Comparison of ENCODE assay signal across 8 mouse cellular contexts in the genomic region with DNA sequence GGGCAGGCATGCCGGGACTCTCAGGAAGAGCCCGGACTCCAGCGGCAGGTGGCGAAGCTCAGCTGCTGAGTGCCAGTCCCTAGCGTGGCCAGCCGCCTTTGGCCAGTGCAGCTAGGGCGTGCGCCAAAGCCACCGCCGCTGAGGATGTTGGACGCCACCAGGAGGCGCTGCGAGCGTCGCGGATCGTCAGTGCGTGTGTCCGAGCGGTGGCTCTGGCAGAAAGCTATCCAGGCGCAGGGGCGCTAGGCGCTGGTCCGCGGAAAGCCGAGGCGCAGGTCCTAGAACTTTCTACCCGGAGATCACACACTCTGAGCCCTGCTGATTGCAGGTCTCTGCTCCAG.
DNase-seq lines count a peak whose midpoint lies in the region; ATAC-seq and TF ChIP-seq lines count a peak whose summit lies in the region.

No protein-coding gene starts in this region.

- H3K4me3 ChIP-seq in forebrain, postnatal 0 days (ENCODE audit: low read depth, low read length), result peak overlapping the region; percentile 35
- H3K4me3 ChIP-seq in lung, adult 2 months (replicated peaks; ENCODE audit: extremely low read depth, low read depth, low read length), result peak overlapping the region; percentile 6

- H3K27ac ChIP-seq in forebrain, postnatal 0 days (ENCODE audit: low read depth, low read length), result peak overlapping the region; percentile 88

- TF ChIP-seq POLR2A in lung, adult 2 months (IDR thresholded peaks at IDR 0.05; ENCODE audit: borderline replicate concordance, extremely low read depth, low read depth, low read length), result no peak

- WGBS in forebrain, postnatal 0 days, result under 1% methylated on average over 28 of the region's 28 CpGs
- under 1% methylated on average over 28 of the region's 28 CpGs for WGBS in lung, adult 2 months

- peak; percentile 63 for ATAC-seq in forebrain, postnatal 0 days

- H3K27me3 ChIP-seq in forebrain, postnatal 0 days (ENCODE audit: insufficient read depth, low read length), result no peaks in the 10 kb centered on the region; the same call in 1 of the 2 replicates

- peaks cover 36% of the 10 kb centered on the region for H3K4me1 ChIP-seq in forebrain, postnatal 0 days (ENCODE audit: insufficient read depth)
- peaks cover 7% of the 10 kb centered on the region; the same call in 1 of the 2 replicates for H3K4me1 ChIP-seq in lung, adult 2 months (ENCODE audit: control insufficient read depth, insufficient read depth, low read length)

- DNase-seq in ES-CJ7 (ENCODE audit: low read depth, low spot score), result peak; percentile 78
- peak; percentile 91 for DNase-seq in cerebellum, adult 11-12 months
- DNase-seq in forebrain, postnatal 0 days, result peak; percentile 92
- DNase-seq in heart, postnatal 36 days, result peak; percentile 79 to 81
- DNase-seq in layer of hippocampus, adult 18-20 months (ENCODE audit: low spot score in 2 of 2), result peak; percentile 63 to 86
- DNase-seq in lung, adult 2 months, result peak; percentile 77
- peak; percentile 30 for DNase-seq in ovary, adult 18-20 months (ENCODE audit: low spot score)
- DNase-seq in thymus, postnatal 4 days, result peak; percentile 80

- no peaks in the 10 kb centered on the region for H3K9me3 ChIP-seq in forebrain, postnatal 0 days (ENCODE audit: low read length)

- peak overlapping the region; percentile 65 for H3K9ac ChIP-seq in forebrain, postnatal 0 days

- intact Hi-C loops in heart, postnatal 36 days (cut with DNase I), result loop anchor here (2.0 kb wide), 2 partner anchors 223 to 467 kb away; no protein-coding TSS in a partner anchor

- H3K4me2 ChIP-seq in forebrain, postnatal 0 days (ENCODE audit: low read depth), result peak overlapping the region; percentile 91

- no peaks in the 10 kb centered on the region for H3K36me3 ChIP-seq in forebrain, postnatal 0 days (ENCODE audit: insufficient read depth)

- TF ChIP-seq CTCF in forebrain, postnatal 0 days (IDR thresholded peaks at IDR 0.05; ENCODE audit: low read depth), result peak; percentile 99
- peak; percentile 71 for TF ChIP-seq CTCF in lung, adult 2 months (IDR thresholded peaks at IDR 0.05; ENCODE audit: insufficient read depth, low read length)

Comparison
In these comparisons a context has a peak if more than half of its experiments do, and no peak if none do; other contexts are left out.
1. Peak in every context shown above with its lines: DNase-seq, ATAC-seq, H3K4me3 ChIP-seq and H3K27ac ChIP-seq.
2. DNase-seq: peak in every context shown above with its lines; median percentile 92 in forebrain, postnatal 0 days; 91 in cerebellum, adult 11-12 months; 80 in heart, postnatal 36 days; 80 in thymus, postnatal 4 days; 78 in ES-CJ7; 77 in lung, adult 2 months; 74 in layer of hippocampus, adult 18-20 months; 30 in ovary, adult 18-20 months.